In genomic region chr12:68242683-68243082, GRCm38 (mm10) we compare ENCODE assay signal across 21 mouse cellular contexts.
DNase-seq lines count a peak whose midpoint lies in the region; ATAC-seq and TF ChIP-seq lines count a peak whose summit lies in the region.
"Had no signal": no experiment of that assay in that cellular context is flagged by ENCODE, and none has a peak within 500 bp of the region (broad histone marks: within the 10 kb centered on the region; RNA-seq: fewer than 3 reads in every experiment).

No protein-coding gene starts in this region.

- H3K36me3 ChIP-seq in heart, embryonic 14.5 days (ENCODE audit: control insufficient read depth, insufficient read depth, low read length): no peaks in the 10 kb centered on the region
- no peaks in the 10 kb centered on the region for H3K36me3 ChIP-seq in forebrain, postnatal 0 days (ENCODE audit: insufficient read depth)
- no peaks in the 10 kb centered on the region for H3K36me3 ChIP-seq in kidney, embryonic 14.5 days (ENCODE audit: control insufficient read depth, insufficient read depth, low read length)
- H3K36me3 ChIP-seq: embryonic facial prominence, embryonic 15.5 days had no signal

- no peak overlapping the region for H3K9ac ChIP-seq in heart, embryonic 14.5 days (ENCODE audit: low read length)
- no peak overlapping the region for H3K9ac ChIP-seq in forebrain, postnatal 0 days
- no peak overlapping the region for H3K9ac ChIP-seq in kidney, embryonic 14.5 days (ENCODE audit: low read depth, low read length)
- H3K9ac ChIP-seq: embryonic facial prominence, embryonic 15.5 days; hindbrain, embryonic 14.5 days had no signal

- no peak for TF ChIP-seq POLR2A in brain, embryonic 14.5 days (IDR thresholded peaks at IDR 0.05; ENCODE audit: borderline replicate concordance, extremely low read depth, insufficient read depth, insufficient read length, poor library complexity, severe bottlenecking)

- WGBS in heart, embryonic 14.5 days: 52% methylated on average over 2 of the region's 2 CpGs
- WGBS in forebrain, postnatal 0 days: 14% methylated on average over 2 of the region's 2 CpGs
- WGBS in kidney, embryonic 14.5 days: 76% methylated on average over 2 of the region's 2 CpGs

- no peak overlapping the region for H3K4me3 ChIP-seq in heart, embryonic 14.5 days (ENCODE audit: control insufficient read depth in 1 of 2, insufficient read depth in 1 of 2, low read depth in 1 of 2, low read length in 2 of 2)
- H3K4me3 ChIP-seq in forebrain, postnatal 0 days (ENCODE audit: low read depth, low read length): no peak overlapping the region
- no peak overlapping the region for H3K4me3 ChIP-seq in kidney, embryonic 14.5 days (ENCODE audit: low read length)
- H3K4me3 ChIP-seq: embryonic facial prominence, embryonic 15.5 days; megakaryocyte, embryonic 14.5 days had no signal

- H3K4me2 ChIP-seq in heart, embryonic 14.5 days (ENCODE audit: low read length): peak overlapping the region; percentile 9; the same call in 1 of the 2 replicates
- H3K4me2 ChIP-seq in forebrain, postnatal 0 days (ENCODE audit: low read depth): no peak overlapping the region
- no peak overlapping the region for H3K4me2 ChIP-seq in kidney, embryonic 14.5 days (replicated peaks; ENCODE audit: low read depth, low read length)
- H3K4me2 ChIP-seq: embryonic facial prominence, embryonic 15.5 days; hindbrain, embryonic 14.5 days; liver, embryonic 11.5 days had no signal

- no peaks in the 10 kb centered on the region for H3K9me3 ChIP-seq in heart, embryonic 14.5 days (ENCODE audit: control insufficient read depth, low read length)
- H3K9me3 ChIP-seq in forebrain, postnatal 0 days (ENCODE audit: low read length): no peaks in the 10 kb centered on the region
- no peaks in the 10 kb centered on the region for H3K9me3 ChIP-seq in kidney, embryonic 14.5 days (ENCODE audit: control insufficient read depth, low read length)
- H3K9me3 ChIP-seq: embryonic facial prominence, embryonic 15.5 days had no signal

- peak overlapping the region in 1 of 2 experiments; percentile 51; a peak in 2 of 4 replicates for H3K27ac ChIP-seq in heart, embryonic 14.5 days (replicated peaks in 1 of 2; ENCODE audit: control insufficient read depth in 1 of 2, insufficient read depth in 1 of 2, low read depth in 2 of 2, low read length in 2 of 2)
- peak overlapping the region; percentile 60 for H3K27ac ChIP-seq in forebrain, postnatal 0 days (ENCODE audit: low read depth, low read length)
- H3K27ac ChIP-seq in kidney, embryonic 14.5 days (ENCODE audit: low read depth, low read length): no peak overlapping the region
- H3K27ac ChIP-seq: embryonic facial prominence, embryonic 15.5 days; hindbrain, embryonic 14.5 days; stomach, postnatal 0 days had no signal

- DNase-seq in heart, adult 11 months: no peak
- peak; percentile 68 for DNase-seq in Muller cell, postnatal 12 days (ENCODE audit: inconsistent ontology term)
- DNase-seq in brain, embryonic 14.5 days (ENCODE audit: low read depth): peak; percentile 78
- DNase-seq in forebrain, postnatal 0 days: peak; percentile 69
- DNase-seq in adrenal gland, postnatal 25 days: no peak
- no peak for DNase-seq in lung, postnatal 14 days
- DNase-seq: adrenal gland, postnatal 36 days; gastrocnemius, postnatal 36 days; kidney, adult 18-20 months; kidney, postnatal 25 days; layer of hippocampus, adult 9-11 months; left cerebral cortex, postnatal 4 days; thymus, postnatal 36 days had no signal

- ATAC-seq in heart, embryonic 14.5 days (ENCODE audit: insufficient number of reproducible peaks, insufficient read depth, low FRiP score, low read depth): no peak
- peak; percentile 92 for ATAC-seq in forebrain, postnatal 0 days
- no peak for ATAC-seq in kidney, embryonic 14.5 days (ENCODE audit: low FRiP score, low TSS enrichment)
- ATAC-seq: CD4-positive, CD25-positive, alpha-beta regulatory T cell, adult 4 months had no signal

- TF ChIP-seq CTCF in brain, embryonic 14.5 days (IDR thresholded peaks at IDR 0.05; ENCODE audit: borderline replicate concordance, extremely low read depth, insufficient read depth, insufficient read length): no peak
- no peak for TF ChIP-seq CTCF in forebrain, postnatal 0 days (IDR thresholded peaks at IDR 0.05; ENCODE audit: low read depth)

- no peaks in the 10 kb centered on the region for H3K27me3 ChIP-seq in heart, embryonic 14.5 days (ENCODE audit: control insufficient read depth, insufficient read depth, low read length)
- no peaks in the 10 kb centered on the region for H3K27me3 ChIP-seq in forebrain, postnatal 0 days (ENCODE audit: insufficient read depth, low read length)
- no peaks in the 10 kb centered on the region for H3K27me3 ChIP-seq in kidney, embryonic 14.5 days (ENCODE audit: control insufficient read depth, insufficient read depth, low read length)
- H3K27me3 ChIP-seq: embryonic facial prominence, embryonic 15.5 days; megakaryocyte, embryonic 14.5 days had no signal

- peaks cover 0 to 12% of the 10 kb centered on the region in 2 experiments; a peak in 1 of 4 replicates for H3K4me1 ChIP-seq in heart, embryonic 14.5 days (ENCODE audit: control insufficient read depth in 2 of 2, insufficient read depth in 2 of 2, low read length in 2 of 2)
- H3K4me1 ChIP-seq in forebrain, postnatal 0 days (ENCODE audit: insufficient read depth): peaks cover 11% of the 10 kb centered on the region; the same call in 1 of the 2 replicates
- H3K4me1 ChIP-seq in kidney, embryonic 14.5 days (ENCODE audit: control insufficient read depth, insufficient read depth, low read length): no peaks in the 10 kb centered on the region
- H3K4me1 ChIP-seq: embryonic facial prominence, embryonic 15.5 days; megakaryocyte, embryonic 14.5 days had no signal

Comparison
In these comparisons a context has a peak if more than half of its experiments do, and no peak if none do; other contexts are left out.
1. DNase-seq: peak in Muller cell, postnatal 12 days (single experiment), brain, embryonic 14.5 days (single experiment) and forebrain, postnatal 0 days (single experiment); none in heart, adult 11 months (single experiment), adrenal gland, postnatal 25 days (single experiment) and lung, postnatal 14 days (single experiment).